Mouse (Mus musculus) right cerebral cortex, adult 2 months (tissue): ENCODE measurements at regions not wholly inside any gene's neighbourhood (a gene's known extent, or its start where the extent isn't known, plus 50 kb on each side); places are given as distances from the start of the nearest gene placed in this dataset.

Experiments
- DNase-seq, 2 experiments: peaks; one replicate each; pipeline ENCODE4 v3.0.0; 2021 to 2022; ENCODE audit warnings: low spot score in 2 of 2

- no peak for DNase-seq
Observed at GRCm38 (mm10) chr4:95487969-95488368, 69.3 kb upstream of the Fggy start.

- DNase-seq = no peak
Observed at GRCm38 (mm10) chr4:95489059-95489458, 68.2 kb upstream of the Fggy start.

GRCm38 (mm10) chr4:95500265-95500664, 57.0 kb upstream of the Fggy start:
- no peak for DNase-seq

- no peak for DNase-seq
Observed at GRCm38 (mm10) chr4:95501164-95501563, 56.1 kb upstream of the Fggy start.

GRCm38 (mm10) chr4:95507141-95507945, 50.0 kb upstream of the Fggy start:
- no peak for DNase-seq
